Mouse (Mus musculus) hindbrain, embryonic 13.5 days (tissue): ENCODE results near the gene Cd40. TPM values are rescaled to one million over a fixed set of nuclear protein-coding genes. Genes with fewer than 3 reads are reported as not detected.
A peak's percentile ranks its signal among the peaks of the same experiment; 100 is the strongest.

ENCODE experiments used
- ATAC-seq: fragments of 200-750 bp; cut with Nextera tagmentation; 2 replicates; pipeline ENCODE4 v1.8.0; 2017; ENCODE audit warnings: moderate TSS enrichment; ENCODE audit not compliant: low FRiP score
- H3K27ac ChIP-seq: fragments of 300-500 bp; sonication (generic); 2 replicates; pipeline ENCODE4 v1.5.1; 2015; ENCODE audit warnings: inconsistent platforms, mild to moderate bottlenecking, moderate library complexity
- H3K27me3 ChIP-seq: fragments of 300-500 bp; sonication (generic); 2 replicates; pipeline ENCODE4 v1.6.1; 2015; ENCODE audit warnings: mild to moderate bottlenecking, inconsistent platforms
- H3K36me3 ChIP-seq: fragments of 300-500 bp; sonication (generic); 2 replicates; pipeline ENCODE4 v1.6.1; 2015; ENCODE audit warnings: mild to moderate bottlenecking, inconsistent platforms
- H3K4me1 ChIP-seq: fragments of 300-500 bp; sonication (generic); replicated peaks from 2 replicates; pipeline ENCODE4 v1.6.1; 2015; ENCODE audit warnings: inconsistent platforms
- H3K4me2 ChIP-seq: fragments of 300-500 bp; sonication (generic); 2 replicates; pipeline ENCODE4 v1.6.1; 2015; ENCODE audit warnings: inconsistent platforms, mild to moderate bottlenecking, moderate library complexity
- H3K4me3 ChIP-seq: fragments of 300-500 bp; sonication (generic); 2 replicates; pipeline ENCODE4 v1.5.1; 2015; ENCODE audit warnings: mild to moderate bottlenecking, inconsistent platforms
- H3K9ac ChIP-seq: fragments of 300-500 bp; sonication (generic); 2 replicates; pipeline ENCODE4 v1.6.1; 2015; ENCODE audit warnings: mild to moderate bottlenecking, inconsistent platforms
- H3K9me3 ChIP-seq: fragments of 300-500 bp; sonication (generic); 2 replicates; pipeline ENCODE4 v1.6.1; 2016; ENCODE audit warnings: inconsistent platforms
- WGBS: fragments of 180-500 bp; shearing (Covaris S2); methylation state at CpG from one replicate; pipeline ENCODE4 v1.1.7; 2015; 5-methylcytosine and 5-hydroxymethylcytosine counted together
- polyA plus RNA-seq: library from polyadenylated mRNA; unstranded; fragments of >200 nt; fragmentation: Nextera tagmentation; extraction: Ambion mirVana; gene quantifications from 2 replicates; pipeline ENCODE4 v1.2.1, GENCODE M21; 2015

Gene Cd40
- 8.1 and 8.6 TPM in 2 replicates for polyA plus RNA-seq

DNA sequence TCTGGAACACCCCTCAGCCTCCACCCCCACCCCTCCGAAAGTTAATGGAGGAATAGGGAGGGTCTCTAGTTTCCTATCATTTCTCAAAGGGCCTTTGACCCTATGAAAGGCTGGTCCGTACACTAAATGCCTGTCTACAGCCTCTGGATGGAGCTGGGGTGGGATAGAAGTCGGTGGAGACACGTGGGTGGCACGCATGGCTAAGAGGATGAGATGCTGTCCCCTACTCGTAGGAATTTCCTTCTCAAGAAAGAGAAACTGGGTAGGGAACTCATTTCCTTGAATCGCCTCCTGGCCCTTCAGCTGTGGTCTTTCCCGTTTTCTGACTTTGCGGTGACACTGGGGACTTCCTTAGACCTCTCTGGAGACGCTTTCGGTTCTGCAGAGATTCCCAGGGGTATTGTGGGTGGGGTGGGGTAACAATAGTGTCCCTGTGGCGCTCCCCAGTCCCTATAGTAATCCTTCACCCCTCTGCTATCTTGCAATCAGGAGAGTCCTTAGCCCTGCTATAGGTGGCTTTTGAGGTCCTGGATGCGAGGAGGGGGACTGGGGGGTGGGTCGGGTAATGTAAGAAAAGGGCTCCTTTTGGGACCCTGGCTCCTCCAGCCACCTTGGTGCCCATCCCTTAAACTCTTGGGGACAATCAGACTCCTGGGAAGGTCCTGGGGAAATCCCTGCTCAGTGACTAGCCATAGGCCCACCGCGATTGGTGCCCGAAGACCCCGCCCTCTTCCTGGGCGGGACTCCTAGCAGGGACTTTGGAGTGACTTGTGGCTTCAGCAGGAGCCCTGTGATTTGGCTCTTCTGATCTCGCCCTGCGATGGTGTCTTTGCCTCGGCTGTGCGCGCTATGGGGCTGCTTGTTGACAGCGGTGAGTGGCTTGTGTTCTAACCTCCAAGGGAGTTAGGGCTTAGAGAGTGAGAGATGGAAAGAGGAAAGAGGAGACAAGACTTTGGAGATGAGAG lies at the start of gene Cd40:
TSS of gene Cd40 (plus strand) at position 740 of the 965 bp plus-strand sequence.
- peaks cover 19% of the 10 kb centered on the region for H3K4me1 ChIP-seq
- peak within 1 kb of the TSS; percentile 35 for H3K4me2 ChIP-seq
- H3K36me3 ChIP-seq, result no peaks in the 10 kb centered on the region
- no peak for ATAC-seq
- 17% methylated on average over 25 of the region's 25 CpGs for WGBS
- no peak within 1 kb of the TSS for H3K27ac ChIP-seq
- no peak within 1 kb of the TSS for H3K9ac ChIP-seq
- H3K9me3 ChIP-seq, result no peaks in the 10 kb centered on the region
- peaks cover 27% of the 10 kb centered on the region for H3K27me3 ChIP-seq
- peak within 1 kb of the TSS; percentile 14 for H3K4me3 ChIP-seq

GRCm38 (mm10) chr2:165006813-165007212 lies 48.6 kb upstream of the Cd40 start:
- WGBS, result 87% methylated on average over 4 of the region's 4 CpGs
- H3K9ac ChIP-seq, result no peak overlapping the region

DNA sequence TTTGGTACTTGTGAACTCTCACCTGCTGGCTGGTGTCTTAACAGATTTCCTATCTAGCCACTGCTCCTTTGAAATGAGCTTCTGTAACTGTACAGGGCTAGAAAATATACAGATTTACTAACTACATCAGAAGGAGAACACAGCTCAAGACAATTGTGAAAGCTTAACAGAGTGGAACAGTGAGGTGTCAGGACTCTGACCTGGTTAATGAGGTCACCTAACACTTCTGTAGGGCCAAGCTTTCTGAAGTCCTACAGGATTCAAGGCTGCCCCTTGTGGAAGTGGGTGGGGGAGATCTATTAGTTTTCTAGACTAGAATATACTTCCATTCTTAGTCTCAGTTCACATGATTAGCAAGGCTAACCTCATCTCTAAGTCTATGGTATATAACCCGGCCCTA lies 47.4 kb upstream of the Cd40 start:
- Histone ChIP-seq H3K27me3 (no peaks in the 10 kb centered on the region), H3K4me1 (no peaks in the 10 kb centered on the region), H3K4me3 (no peak overlapping the region), H3K36me3 (peaks cover 100% of the 10 kb centered on the region), H3K27ac (no peak overlapping the region), H3K9ac (no peak overlapping the region), H3K9me3 (no peaks in the 10 kb centered on the region), H3K4me2 (no peak overlapping the region)
- ATAC-seq, result no peak
- WGBS, result 97% methylated on average over 1 of the region's 1 CpGs

More at GRCm38 (mm10) chr2:165006813-165007212, 48.6 kb upstream of the Cd40 start:
- Histone ChIP-seq H3K4me1 (no peaks in the 10 kb centered on the region), H3K27ac (no peak overlapping the region), H3K4me2 (no peak overlapping the region), H3K4me3 (no peak overlapping the region), H3K36me3 (peaks cover 100% of the 10 kb centered on the region), H3K27me3 (no peaks in the 10 kb centered on the region), H3K9me3 (no peaks in the 10 kb centered on the region)
- ATAC-seq, result no peak

GRCm38 (mm10) chr2:165009161-165009560 lies 46.3 kb upstream of the Cd40 start:
- Histone ChIP-seq H3K27ac (no peak overlapping the region), H3K9ac (no peak overlapping the region), H3K36me3 (peaks cover 91% of the 10 kb centered on the region), H3K4me2 (no peak overlapping the region), H3K4me1 (no peaks in the 10 kb centered on the region), H3K9me3 (no peaks in the 10 kb centered on the region), H3K27me3 (no peaks in the 10 kb centered on the region), H3K4me3 (no peak overlapping the region)
- ATAC-seq, result no peak
- WGBS, result 96% methylated on average over 14 of the region's 14 CpGs

- Histone ChIP-seq H3K4me1 (no peaks in the 10 kb centered on the region), H3K9me3 (no peaks in the 10 kb centered on the region), H3K27me3 (no peaks in the 10 kb centered on the region), H3K4me2 (no peak overlapping the region), H3K9ac (no peak overlapping the region), H3K4me3 (no peak overlapping the region), H3K36me3 (peaks cover 87% of the 10 kb centered on the region), H3K27ac (no peak overlapping the region)
- WGBS, result 93% methylated on average over 2 of the region's 2 CpGs
- ATAC-seq, result no peak
Measured at GRCm38 (mm10) chr2:165009581-165009980, 45.8 kb upstream of the Cd40 start.

GRCm38 (mm10) chr2:165010351-165010750 lies 45.1 kb upstream of the Cd40 start:
- Histone ChIP-seq H3K9ac (no peak overlapping the region), H3K27ac (no peak overlapping the region), H3K36me3 (peaks cover 80% of the 10 kb centered on the region), H3K27me3 (no peaks in the 10 kb centered on the region), H3K4me1 (no peaks in the 10 kb centered on the region), H3K4me2 (no peak overlapping the region), H3K9me3 (no peaks in the 10 kb centered on the region), H3K4me3 (no peak overlapping the region)
- 91% methylated on average over 10 of the region's 10 CpGs for WGBS
- ATAC-seq, result no peak

DNA sequence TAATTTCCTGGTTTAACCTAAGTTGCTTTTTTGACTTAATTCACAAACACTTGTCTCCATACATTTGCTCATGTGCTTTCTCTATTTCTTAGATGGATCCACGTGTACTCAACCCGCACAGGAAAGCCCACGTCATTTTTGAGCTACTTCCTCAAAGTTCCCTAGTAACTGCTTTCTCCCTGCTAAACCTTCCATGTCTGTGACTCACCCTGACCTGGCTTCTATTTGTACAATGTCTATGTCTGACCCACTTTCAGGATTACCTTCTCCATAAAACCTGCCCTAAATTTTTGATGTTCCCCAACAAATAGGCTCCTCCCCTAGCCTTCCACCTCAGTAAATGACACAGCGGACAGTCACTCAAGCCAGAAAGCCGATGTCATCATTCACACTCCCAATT lies 40.5 kb upstream of the Cd40 start:
- no peaks in the 10 kb centered on the region for H3K9me3 ChIP-seq
- 95% methylated on average over 5 of the region's 5 CpGs for WGBS
- ATAC-seq, result no peak

GRCm38 (mm10) chr2:165020490-165020889 lies 34.9 kb upstream of the Cd40 start:
- WGBS, result 82% methylated on average over 3 of the region's 3 CpGs
- no peaks in the 10 kb centered on the region for H3K9me3 ChIP-seq
- H3K4me2 ChIP-seq, result no peak overlapping the region
- ATAC-seq, result no peak
- no peaks in the 10 kb centered on the region for H3K27me3 ChIP-seq
- H3K27ac ChIP-seq, result no peak overlapping the region
- H3K36me3 ChIP-seq, result peaks cover 32% of the 10 kb centered on the region
- peaks cover 7% of the 10 kb centered on the region; the same call in 1 of the 2 replicates for H3K4me1 ChIP-seq
- no peak overlapping the region for H3K4me3 ChIP-seq
- no peak overlapping the region for H3K9ac ChIP-seq

More for the DNA sequence above, 40.5 kb upstream of the Cd40 start:
- H3K4me3 ChIP-seq, result no peak overlapping the region
- peaks cover 48% of the 10 kb centered on the region for H3K36me3 ChIP-seq
- H3K4me1 ChIP-seq, result no peaks in the 10 kb centered on the region
- no peaks in the 10 kb centered on the region for H3K27me3 ChIP-seq
- no peak overlapping the region for H3K27ac ChIP-seq
- H3K9ac ChIP-seq, result no peak overlapping the region
- H3K4me2 ChIP-seq, result no peak overlapping the region

DNA sequence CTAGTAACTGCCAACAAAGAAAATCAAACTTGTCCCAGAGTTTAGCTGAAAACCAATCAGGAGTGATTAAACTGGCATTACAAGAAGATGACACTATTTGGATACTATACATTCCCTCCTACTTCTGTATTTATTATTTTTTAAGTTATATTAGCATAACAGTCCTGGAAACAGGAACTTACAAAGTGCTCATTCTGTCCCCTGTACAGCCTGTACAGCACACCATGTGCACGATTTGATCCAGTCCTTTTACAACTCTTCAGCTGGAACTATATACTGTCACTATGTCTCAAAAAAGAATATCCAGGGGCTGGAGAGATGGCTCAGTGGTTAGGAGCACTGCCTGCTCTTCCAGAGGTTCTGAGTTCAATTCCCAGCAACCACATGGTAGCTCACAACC lies 28.3 kb upstream of the Cd40 start:
- Histone ChIP-seq H3K27me3 (no peaks in the 10 kb centered on the region), H3K36me3 (peaks cover 9% of the 10 kb centered on the region), H3K4me1 (peaks cover 28% of the 10 kb centered on the region), H3K9me3 (no peaks in the 10 kb centered on the region), H3K4me3 (no peak overlapping the region), H3K9ac (no peak overlapping the region), H3K4me2 (no peak overlapping the region), H3K27ac (no peak overlapping the region)
- no peak for ATAC-seq
- WGBS, result 75% methylated on average over 1 of the region's 1 CpGs

DNA sequence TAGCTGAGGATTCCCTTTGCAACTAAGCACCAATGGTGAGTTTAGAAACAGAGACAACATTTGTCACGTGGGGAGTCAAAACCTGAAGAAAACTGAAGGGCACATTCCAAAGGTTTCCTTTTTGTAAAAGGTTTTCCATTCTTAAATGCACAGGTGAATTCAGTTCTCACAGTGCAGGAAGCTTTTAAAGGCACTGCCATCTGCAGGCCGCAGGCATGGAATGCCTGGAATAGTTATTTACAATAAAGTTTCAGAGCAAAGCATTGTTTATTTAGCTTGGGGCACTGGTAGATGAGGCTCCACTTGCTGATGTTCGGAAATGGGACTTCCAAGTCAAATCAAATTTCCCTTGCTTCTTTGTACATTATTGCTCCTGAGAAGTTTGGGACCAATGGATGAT lies 22.9 kb upstream of the Cd40 start:
- Histone ChIP-seq H3K9ac (peak overlapping the region; percentile 99; the same call in 1 of the 2 replicates), H3K4me1 (peaks cover 40% of the 10 kb centered on the region), H3K36me3 (no peaks in the 10 kb centered on the region), H3K4me3 (peak overlapping the region; percentile 95), H3K4me2 (peak overlapping the region; percentile 91), H3K9me3 (no peaks in the 10 kb centered on the region), H3K27me3 (no peaks in the 10 kb centered on the region), H3K27ac (no peak overlapping the region)
- no peak for ATAC-seq
- 47% methylated on average over 3 of the region's 3 CpGs for WGBS

- Histone ChIP-seq H3K9me3 (no peaks in the 10 kb centered on the region), H3K4me2 (peak overlapping the region; percentile 91), H3K4me1 (peaks cover 36% of the 10 kb centered on the region), H3K36me3 (no peaks in the 10 kb centered on the region), H3K27me3 (no peaks in the 10 kb centered on the region), H3K4me3 (peak overlapping the region; percentile 95), H3K27ac (no peak overlapping the region), H3K9ac (peak overlapping the region; percentile 99)
- ATAC-seq, result no peak
- 36% methylated on average over 6 of the region's 6 CpGs for WGBS
Measured at GRCm38 (mm10) chr2:165033306-165033705, 22.1 kb upstream of the Cd40 start.

- peak within 1 kb of the TSS; percentile 94 for H3K27ac ChIP-seq
- no peaks in the 10 kb centered on the region for H3K27me3 ChIP-seq
- H3K4me1 ChIP-seq, result peaks cover 36% of the 10 kb centered on the region
- peak within 1 kb of the TSS; percentile 91 for H3K4me2 ChIP-seq
- H3K4me3 ChIP-seq, result peak within 1 kb of the TSS; percentile 95
- under 1% methylated on average over 111 of the region's 111 CpGs for whole genome bisulfite sequencing
- no peaks in the 10 kb centered on the region for H3K36me3 ChIP-seq
- peak; percentile 96 for ATAC-seq
- peak within 1 kb of the TSS; percentile 99 for H3K9ac ChIP-seq
- H3K9me3 ChIP-seq, result no peaks in the 10 kb centered on the region
Measured at GRCm38 (mm10) chr2:165034131-165035057, 21.0 kb upstream of the Cd40 start, which contains the start of gene Ncoa5. Ncoa5 (minus strand) TSS chr2:165034867.
